Mouse (Mus musculus): ENCODE results near the gene Tead1.

Gene Tead1

GRCm38 (mm10) chr7:112856121-112856571 lies 177.0 kb downstream of the Tead1 start:
- peak in 1 of 2 experiments; percentile 13 for DNase-seq (ENCODE audit: low spot score in 2 of 2)

DNA sequence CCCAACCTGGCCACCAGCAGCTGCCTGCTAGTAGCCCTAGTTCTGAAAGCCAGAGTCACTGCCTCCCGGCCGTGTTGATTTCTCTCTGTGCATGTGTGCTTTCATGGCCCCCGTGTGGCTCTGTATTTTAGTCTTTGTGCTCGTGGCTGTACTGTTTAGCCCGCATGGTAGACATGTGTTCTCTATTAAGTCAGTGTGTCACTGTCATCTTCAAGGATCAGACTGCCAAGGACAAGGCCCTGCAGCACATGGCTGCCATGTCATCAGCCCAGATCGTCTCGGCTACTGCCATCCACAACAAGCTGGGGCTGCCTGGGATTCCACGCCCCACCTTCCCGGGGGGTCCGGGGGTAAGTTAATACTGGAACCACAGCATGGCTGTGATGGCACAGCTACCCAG lies 177.5 kb downstream of the Tead1 start:
- DNase-seq (ENCODE audit: low spot score in 2 of 2), result no peak

DNA sequence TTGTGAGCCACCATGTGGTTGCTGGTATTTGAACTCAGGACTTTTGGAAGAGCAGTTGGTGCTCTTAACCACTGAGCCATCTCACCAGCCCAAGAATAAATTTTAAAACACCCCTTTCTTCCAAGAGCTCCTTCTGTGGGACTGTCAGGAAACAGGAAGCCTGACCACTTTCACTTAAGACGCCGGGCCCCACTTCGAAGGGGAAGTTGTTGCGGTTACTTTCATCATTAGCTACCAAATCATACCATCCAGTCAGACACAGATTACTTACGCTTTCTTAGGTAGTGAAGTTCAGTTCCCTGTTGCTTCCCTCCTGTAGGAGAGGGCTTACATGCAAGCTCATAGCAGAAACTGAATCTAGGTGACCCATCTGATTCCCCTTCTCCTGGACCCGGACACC lies 180.8 kb downstream of the Tead1 start:
- DNase-seq (ENCODE audit: low spot score in 2 of 2), result no peak

DNA sequence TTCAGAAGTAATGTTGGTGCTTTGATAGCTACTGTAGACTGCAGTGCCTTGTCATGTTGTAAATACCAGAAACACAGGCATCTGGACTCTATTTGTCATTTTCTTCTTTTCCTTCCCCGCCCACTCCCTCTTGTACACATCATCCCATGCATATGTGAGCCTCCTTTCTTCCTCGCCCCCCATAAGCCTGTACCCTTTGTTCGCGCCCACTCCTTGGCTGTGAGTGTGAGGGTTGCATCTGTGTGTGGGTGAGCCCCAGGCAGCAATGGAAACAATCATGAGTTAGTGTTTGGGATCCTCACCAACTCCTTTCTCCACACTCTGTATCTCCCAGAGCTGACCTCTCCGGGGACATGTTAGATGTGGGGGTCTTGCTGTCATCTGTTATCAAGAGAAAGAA lies 183.0 kb downstream of the Tead1 start:
- peak; percentile 31 to 78 for DNase-seq (ENCODE audit: low spot score in 2 of 2)

- no peak for DNase-seq (ENCODE audit: low spot score in 2 of 2)
Observed at GRCm38 (mm10) chr7:112864188-112864587, 185.1 kb downstream of the Tead1 start.

GRCm38 (mm10) chr7:112865739-112866138 lies 186.6 kb downstream of the Tead1 start:
- DNase-seq (ENCODE audit: low spot score in 2 of 2), result peak in 1 of 2 experiments; percentile 63

- peak in 1 of 2 experiments; percentile 62 for DNase-seq (ENCODE audit: low spot score in 2 of 2)
Observed at GRCm38 (mm10) chr7:112868551-112869465, 189.7 kb downstream of the Tead1 start.

DNA sequence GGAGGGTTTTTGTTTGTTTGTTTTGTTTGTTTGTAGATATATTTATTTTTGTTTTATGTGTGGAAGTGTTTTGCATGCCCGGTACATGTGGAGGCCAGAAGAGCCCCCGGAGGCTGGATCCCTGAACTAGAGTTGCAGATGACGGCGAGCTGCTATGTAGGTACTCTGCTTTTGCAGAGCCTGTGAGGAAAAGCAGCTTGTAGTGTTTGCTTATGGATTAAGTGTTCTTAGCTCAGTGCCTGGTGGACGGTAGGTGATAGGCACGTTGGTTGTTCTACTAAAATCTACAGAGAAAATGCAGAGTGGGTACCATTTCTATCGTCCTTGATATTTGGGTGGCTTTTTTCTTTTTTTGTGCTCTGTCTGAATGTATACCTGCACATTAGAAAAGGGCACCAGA lies 192.6 kb downstream of the Tead1 start:
- DNase-seq (ENCODE audit: low spot score in 2 of 2), result no peak

GRCm38 (mm10) chr7:112872435-112873196 lies 193.5 kb downstream of the Tead1 start:
- DNase-seq (ENCODE audit: low spot score in 2 of 2), result no peak

GRCm38 (mm10) chr7:112876128-112876527 lies 197.0 kb downstream of the Tead1 start:
- no peak for DNase-seq (ENCODE audit: low spot score in 2 of 2)

GRCm38 (mm10) chr7:112883791-112884274 lies 204.7 kb downstream of the Tead1 start:
- peak; percentile 30 to 53 for DNase-seq (ENCODE audit: low spot score in 2 of 2)

GRCm38 (mm10) chr7:112885546-112885945 lies 206.4 kb downstream of the Tead1 start:
- no peak for DNase-seq (ENCODE audit: low spot score in 2 of 2)

DNA sequence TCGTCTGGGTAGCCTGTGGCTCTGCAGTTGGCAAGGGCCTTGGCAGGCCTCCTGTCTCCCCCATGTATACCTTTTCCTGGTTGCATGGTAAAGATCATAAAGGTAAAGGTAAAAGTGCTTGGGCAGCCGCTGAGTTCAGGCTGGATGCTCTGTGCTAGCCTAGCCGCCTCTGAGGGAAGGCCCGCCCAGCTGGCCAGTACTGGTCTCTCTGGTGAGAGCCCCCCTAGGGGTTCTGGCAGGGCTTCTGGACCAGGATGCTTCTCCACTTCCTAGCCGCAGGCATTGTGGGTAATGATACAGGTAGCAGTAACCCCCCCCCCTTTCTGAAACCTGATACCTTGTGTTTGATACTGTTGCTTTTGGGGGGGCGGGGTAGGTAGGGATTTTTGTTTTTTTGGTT lies 212.8 kb downstream of the Tead1 start:
- no peak for DNase-seq (ENCODE audit: low spot score in 2 of 2)

- no peak for DNase-seq (ENCODE audit: low spot score in 2 of 2)
Observed at GRCm38 (mm10) chr7:112892595-112892994, 213.5 kb downstream of the Tead1 start.

DNA sequence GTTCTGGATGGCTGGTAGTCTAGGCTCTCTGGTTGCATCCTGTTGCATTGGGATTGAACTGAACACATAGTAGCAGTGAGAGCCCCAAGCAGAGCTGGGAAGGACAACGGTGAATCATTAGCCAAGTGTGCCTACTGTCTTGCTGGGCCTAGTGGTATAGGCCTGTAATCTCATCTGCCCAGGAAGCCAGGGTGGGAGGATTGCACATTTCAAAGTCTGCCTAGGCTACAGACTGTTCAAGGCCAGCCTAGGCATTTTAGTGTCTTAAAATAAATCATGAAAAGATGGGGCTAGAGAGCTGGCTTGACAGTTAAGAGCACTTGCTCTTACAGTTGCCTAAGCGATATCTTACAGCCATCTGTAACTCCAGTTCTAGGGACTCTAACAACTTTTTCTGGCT lies 217.2 kb downstream of the Tead1 start:
- DNase-seq (ENCODE audit: low spot score in 2 of 2), result no peak

GRCm38 (mm10) chr7:112901710-112902109 lies 222.6 kb downstream of the Tead1 start:
- no peak for DNase-seq (ENCODE audit: low spot score in 2 of 2)

GRCm38 (mm10) chr7:112906848-112907247 lies 227.7 kb downstream of the Tead1 start:
- no peak for DNase-seq (ENCODE audit: low spot score in 2 of 2)

GRCm38 (mm10) chr7:112907468-112907867 lies 228.3 kb downstream of the Tead1 start:
- DNase-seq (ENCODE audit: low spot score in 2 of 2), result no peak

DNA sequence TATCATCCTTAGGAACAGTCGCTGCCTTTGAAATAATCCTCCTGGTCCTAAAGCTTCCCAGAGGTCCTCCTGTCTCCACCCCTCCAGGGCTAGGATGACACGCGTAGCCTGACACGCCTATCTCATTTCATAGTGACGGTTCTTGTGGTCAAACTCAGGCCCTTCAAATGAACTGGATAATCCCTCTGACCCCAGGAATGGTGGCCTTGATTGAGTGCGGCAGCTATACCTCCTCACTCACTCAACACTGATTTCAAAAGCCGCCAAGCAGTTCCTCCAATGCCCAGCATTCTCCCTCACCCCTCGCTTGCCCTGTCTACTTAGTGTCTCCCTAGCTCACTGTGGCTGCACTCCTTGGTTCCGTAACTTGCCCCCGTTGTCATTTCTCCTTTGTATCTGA lies 230.0 kb downstream of the Tead1 start:
- DNase-seq (ENCODE audit: low spot score in 2 of 2), result no peak

GRCm38 (mm10) chr7:112912969-112913368 lies 233.9 kb downstream of the Tead1 start:
- DNase-seq (ENCODE audit: low spot score in 2 of 2), result no peak

- DNase-seq (ENCODE audit: low spot score in 2 of 2), result peak in 1 of 2 experiments; percentile 32
Observed at GRCm38 (mm10) chr7:112915571-112915970, 236.5 kb downstream of the Tead1 start.

DNA sequence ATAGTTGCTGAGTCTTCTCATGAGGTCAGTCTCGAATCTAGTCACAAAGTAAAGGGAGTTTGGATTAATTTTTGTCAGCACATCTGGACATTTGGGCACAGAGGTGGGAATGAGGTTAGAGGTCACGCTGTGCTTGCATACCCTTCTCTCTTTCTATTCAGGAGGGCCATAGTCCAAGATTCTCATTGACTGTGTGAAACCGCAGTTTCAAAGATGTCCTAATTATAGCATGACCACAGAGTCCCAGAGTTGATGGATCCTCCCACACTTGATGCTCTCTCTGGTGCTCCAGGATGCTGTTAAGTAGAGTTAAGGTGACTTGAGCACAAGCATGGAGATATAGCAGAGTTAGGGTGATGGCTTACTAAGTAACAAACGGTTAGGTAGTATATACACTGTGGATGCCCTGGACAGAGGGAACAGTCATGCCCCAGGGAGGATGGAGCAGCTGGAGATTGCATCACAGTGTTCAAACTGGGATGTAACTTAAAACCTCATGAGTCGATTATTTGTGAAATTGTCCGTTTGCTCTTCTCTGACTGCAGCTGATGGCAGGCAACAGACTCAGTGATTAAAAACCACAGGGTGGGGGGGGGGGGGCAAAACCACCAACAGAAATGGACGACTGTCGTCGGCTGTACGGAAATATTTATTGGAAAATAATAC lies 238.6 kb downstream of the Tead1 start:
- DNase-seq (ENCODE audit: low spot score in 2 of 2), result no peak

Data from left cerebral cortex, adult 9 months (tissue).